Mouse (Mus musculus) bone marrow macrophage, adult 2 months (primary cell): ENCODE data around the gene Bmi1.

Source experiments
- CTCF ChIP-seq: IDR thresholded peaks from 2 replicates; pipeline ENCODE4 v1.5.1; 2012; ENCODE audit warnings: low read depth, mild to moderate bottlenecking, low read length, moderate library complexity
- POLR2A ChIP-seq: IDR thresholded peaks from 2 replicates; pipeline ENCODE4 v1.6.1; 2012; ENCODE audit warnings: mild to moderate bottlenecking, low read depth, low read length, borderline replicate concordance

DNA sequence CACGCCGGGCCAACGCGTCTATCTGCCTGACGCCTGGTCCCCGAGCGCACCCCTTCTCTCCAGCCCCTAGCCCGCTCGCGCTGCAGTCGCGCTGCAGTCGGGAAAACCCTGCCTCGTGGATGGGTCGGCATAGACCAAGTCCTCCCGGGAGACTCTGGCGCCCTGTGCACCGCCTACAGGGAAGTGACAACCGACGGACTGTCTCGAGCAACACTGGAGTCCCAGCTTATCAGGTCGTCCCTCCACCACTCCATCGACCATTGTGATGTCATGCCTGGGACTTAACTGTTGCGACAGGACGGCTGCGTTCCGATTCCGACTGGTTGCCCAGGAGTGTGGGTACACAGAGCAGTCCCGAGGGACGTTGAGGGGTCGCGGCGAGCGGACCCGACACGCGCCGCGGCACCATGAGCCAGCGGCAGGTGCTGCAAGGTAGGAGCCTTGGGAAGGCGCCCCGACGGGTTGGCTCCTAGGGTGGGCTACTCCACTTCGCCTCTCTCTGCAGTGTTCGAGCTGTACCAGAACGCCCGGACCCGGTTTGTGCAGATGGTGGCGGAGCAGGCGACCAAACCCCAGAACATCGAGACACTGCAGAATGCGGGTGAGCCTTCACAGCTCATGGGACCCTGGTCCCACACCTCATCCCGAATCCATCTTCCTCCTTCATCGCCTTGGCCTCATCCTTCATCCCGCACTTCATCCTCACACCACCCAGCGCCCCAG is 22.0 kb downstream of the Bmi1 start:
- no peak for TF ChIP-seq POLR2A
- no peak for TF ChIP-seq CTCF
